Mouse (Mus musculus): ENCODE results near the gene Maff. TPM values are rescaled to one million over a fixed set of nuclear protein-coding genes. Genes with fewer than 3 reads are reported as not detected.

Maff gene
- polyA plus RNA-seq, 1 experiment from 2014 or later: 2.1 TPM

GRCm38 (mm10) chr15:79399231-79400052 lies 53.0 kb downstream of the Maff start:
- WGBS (ENCODE audit: insufficient replicate concordance): 79% methylated on average over 14 of the region's 14 CpGs
- Histone ChIP-seq H3K27ac (replicated peaks) (no peak overlapping the region), H3K4me1 (replicated peaks) (peaks cover 42% of the 10 kb centered on the region), H3K4me3 (replicated peaks) (no peak overlapping the region), H3K4me2 (no peak overlapping the region), H3K36me3 (replicated peaks) (no peaks in the 10 kb centered on the region), H3K9me3 (replicated peaks) (no peaks in the 10 kb centered on the region), H3K9ac (no peak overlapping the region), H3K27me3 (peaks cover 5% of the 10 kb centered on the region)
- no peak for ATAC-seq (ENCODE audit: insufficient read depth)

GRCm38 (mm10) chr15:79400134-79400974 lies 53.9 kb downstream of the Maff start:
- H3K9me3 ChIP-seq (replicated peaks): no peaks in the 10 kb centered on the region
- no peaks in the 10 kb centered on the region for H3K36me3 ChIP-seq (replicated peaks)
- 25% methylated on average over 6 of the region's 6 CpGs for WGBS (ENCODE audit: insufficient replicate concordance)
- H3K4me3 ChIP-seq (replicated peaks): no peak overlapping the region
- no peak overlapping the region for H3K27ac ChIP-seq (replicated peaks)
- H3K4me1 ChIP-seq (replicated peaks): peaks cover 41% of the 10 kb centered on the region
- peaks cover 8% of the 10 kb centered on the region for H3K27me3 ChIP-seq
- H3K9ac ChIP-seq: no peak overlapping the region
- ATAC-seq (ENCODE audit: insufficient read depth): no peak
- H3K4me2 ChIP-seq: no peak overlapping the region

- Histone ChIP-seq H3K4me1 (replicated peaks) (peaks cover 41% of the 10 kb centered on the region), H3K9me3 (replicated peaks) (no peaks in the 10 kb centered on the region), H3K4me2 (no peak overlapping the region), H3K27me3 (peaks cover 8% of the 10 kb centered on the region), H3K9ac (no peak overlapping the region), H3K27ac (replicated peaks) (no peak overlapping the region), H3K36me3 (replicated peaks) (no peaks in the 10 kb centered on the region), H3K4me3 (replicated peaks) (no peak overlapping the region)
- WGBS (ENCODE audit: insufficient replicate concordance): 59% methylated on average over 7 of the region's 7 CpGs
- no peak for ATAC-seq (ENCODE audit: insufficient read depth)
Measured at GRCm38 (mm10) chr15:79400975-79401365, 54.5 kb downstream of the Maff start.

GRCm38 (mm10) chr15:79402176-79402575 lies 55.8 kb downstream of the Maff start:
- H3K9me3 ChIP-seq (replicated peaks): no peaks in the 10 kb centered on the region
- 21% methylated on average over 5 of the region's 5 CpGs for WGBS (ENCODE audit: insufficient replicate concordance)
- peaks cover 8% of the 10 kb centered on the region for H3K27me3 ChIP-seq
- H3K9ac ChIP-seq: no peak overlapping the region
- peaks cover 33% of the 10 kb centered on the region for H3K4me1 ChIP-seq (replicated peaks)
- H3K27ac ChIP-seq (replicated peaks): no peak overlapping the region
- peak overlapping the region; percentile 75 for H3K4me3 ChIP-seq (replicated peaks)
- ATAC-seq (ENCODE audit: insufficient read depth): no peak
- no peaks in the 10 kb centered on the region for H3K36me3 ChIP-seq (replicated peaks)
- H3K4me2 ChIP-seq: peak overlapping the region; percentile 97

GRCm38 (mm10) chr15:79402836-79403762 lies 56.7 kb downstream of the Maff start, which contains the start of gene Tmem184b:
Gene Tmem184b (minus strand): TSS chr15:79403569.
- H3K27me3 ChIP-seq: peaks cover 8% of the 10 kb centered on the region
- peak; percentile 85 for ATAC-seq (ENCODE audit: insufficient read depth)
- H3K9ac ChIP-seq: peak within 1 kb of the TSS; percentile 66
- under 1% methylated on average over 90 of the region's 90 CpGs for WGBS (ENCODE audit: insufficient replicate concordance)
- H3K36me3 ChIP-seq (replicated peaks): no peaks in the 10 kb centered on the region
- peak within 1 kb of the TSS; percentile 97 for H3K4me2 ChIP-seq
- H3K9me3 ChIP-seq (replicated peaks): no peaks in the 10 kb centered on the region
- H3K4me3 ChIP-seq (replicated peaks): peak within 1 kb of the TSS; percentile 75
- 0 out of 2 replicates have a peak within 1 kb of the TSS, but pooled peaks have one; percentile 24 for H3K27ac ChIP-seq (replicated peaks)
- H3K4me1 ChIP-seq (replicated peaks): peaks cover 33% of the 10 kb centered on the region

GRCm38 (mm10) chr15:79403763-79404210 lies 57.4 kb downstream of the Maff start:
- no peak for ATAC-seq (ENCODE audit: insufficient read depth)
- no peak overlapping the region for H3K27ac ChIP-seq (replicated peaks)
- H3K9me3 ChIP-seq (replicated peaks): no peaks in the 10 kb centered on the region
- 12% methylated on average over 9 of the region's 9 CpGs for WGBS (ENCODE audit: insufficient replicate concordance)
- peak overlapping the region; percentile 75 for H3K4me3 ChIP-seq (replicated peaks)
- H3K4me1 ChIP-seq (replicated peaks): peaks cover 38% of the 10 kb centered on the region
- peaks cover 8% of the 10 kb centered on the region for H3K27me3 ChIP-seq
- H3K4me2 ChIP-seq: peak overlapping the region; percentile 97
- no peaks in the 10 kb centered on the region for H3K36me3 ChIP-seq (replicated peaks)
- H3K9ac ChIP-seq: peak overlapping the region; percentile 66

GRCm38 (mm10) chr15:79404277-79404676 lies 57.9 kb downstream of the Maff start:
- no peaks in the 10 kb centered on the region for H3K9me3 ChIP-seq (replicated peaks)
- H3K9ac ChIP-seq: no peak overlapping the region
- H3K27me3 ChIP-seq: peaks cover 8% of the 10 kb centered on the region
- no peak overlapping the region for H3K4me2 ChIP-seq
- no peak for ATAC-seq (ENCODE audit: insufficient read depth)
- 50% methylated on average over 1 of the region's 1 CpGs for WGBS (ENCODE audit: insufficient replicate concordance)
- H3K27ac ChIP-seq (replicated peaks): no peak overlapping the region
- H3K4me3 ChIP-seq (replicated peaks): no peak overlapping the region
- H3K36me3 ChIP-seq (replicated peaks): no peaks in the 10 kb centered on the region
- H3K4me1 ChIP-seq (replicated peaks): peaks cover 41% of the 10 kb centered on the region

GRCm38 (mm10) chr15:79406564-79406963 lies 60.1 kb downstream of the Maff start:
- ATAC-seq (ENCODE audit: insufficient read depth): no peak
- Histone ChIP-seq H3K27me3 (peaks cover 8% of the 10 kb centered on the region), H3K9me3 (replicated peaks) (no peaks in the 10 kb centered on the region), H3K4me3 (replicated peaks) (no peak overlapping the region), H3K4me1 (replicated peaks) (peaks cover 28% of the 10 kb centered on the region), H3K36me3 (replicated peaks) (no peaks in the 10 kb centered on the region), H3K9ac (no peak overlapping the region), H3K4me2 (no peak overlapping the region), H3K27ac (replicated peaks) (no peak overlapping the region)
- WGBS (ENCODE audit: insufficient replicate concordance): 70% methylated on average over 4 of the region's 4 CpGs
